Mouse (Mus musculus) naive thymus-derived CD4-positive, alpha-beta T cell, adult 2 months (primary cell): ENCODE measurements around the gene Ampd3.

Source experiments
- DNase-seq: peaks from one replicate; pipeline ENCODE4 v3.0.0-alpha.2; 2011; ENCODE audit warnings: low read depth

Ampd3 gene

DNA sequence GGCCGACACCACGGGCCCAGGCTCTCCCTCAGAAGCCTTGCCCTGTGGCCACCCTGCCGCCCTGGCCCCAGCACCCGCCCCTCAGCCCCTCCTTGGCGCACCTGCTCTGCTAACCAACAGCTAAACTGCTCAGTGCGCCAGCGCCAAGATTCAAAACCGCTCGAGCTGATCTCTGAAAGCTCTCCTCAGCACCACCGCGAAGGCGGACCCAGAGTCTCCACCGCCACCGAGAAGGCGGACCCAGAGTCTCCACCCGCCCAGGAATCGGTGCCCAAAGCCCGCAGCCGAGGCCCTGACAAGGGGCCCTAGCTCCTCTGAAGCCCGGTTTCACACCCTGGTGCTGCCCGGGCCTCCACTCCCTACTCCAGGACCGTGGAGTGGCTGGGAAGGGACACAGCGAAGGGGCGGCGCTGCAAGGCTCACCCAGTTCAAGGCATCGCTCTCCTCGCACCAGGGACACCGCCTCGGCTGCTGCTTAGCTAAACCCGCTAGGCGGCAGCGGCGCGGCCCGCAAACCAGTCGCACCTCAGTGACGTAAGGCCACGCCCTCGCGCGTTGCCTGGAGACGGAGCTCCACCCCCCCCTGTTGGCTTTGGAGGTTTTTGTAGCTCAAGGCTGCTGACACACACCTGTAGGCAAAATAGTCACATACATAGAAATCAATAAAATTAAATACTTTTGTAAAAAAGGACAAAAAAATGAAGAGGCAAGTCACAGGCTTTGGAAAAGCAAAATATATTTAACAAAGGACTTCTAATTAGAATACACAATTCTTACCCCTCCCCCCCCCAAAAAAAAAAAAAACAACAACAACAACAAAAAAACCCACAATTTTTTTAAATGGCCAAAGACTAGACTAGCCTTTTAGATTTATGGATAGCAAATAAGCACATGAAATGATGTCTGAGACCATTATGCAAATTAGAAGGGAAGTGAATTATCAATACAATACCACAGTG lies 76.2 kb downstream of the Ampd3 start, which contains the start of gene Rnf141:
TSS of gene Rnf141 (minus strand) at position 542 of the 959 bp plus-strand sequence.
- peak; percentile 99 for DNase-seq

DNA sequence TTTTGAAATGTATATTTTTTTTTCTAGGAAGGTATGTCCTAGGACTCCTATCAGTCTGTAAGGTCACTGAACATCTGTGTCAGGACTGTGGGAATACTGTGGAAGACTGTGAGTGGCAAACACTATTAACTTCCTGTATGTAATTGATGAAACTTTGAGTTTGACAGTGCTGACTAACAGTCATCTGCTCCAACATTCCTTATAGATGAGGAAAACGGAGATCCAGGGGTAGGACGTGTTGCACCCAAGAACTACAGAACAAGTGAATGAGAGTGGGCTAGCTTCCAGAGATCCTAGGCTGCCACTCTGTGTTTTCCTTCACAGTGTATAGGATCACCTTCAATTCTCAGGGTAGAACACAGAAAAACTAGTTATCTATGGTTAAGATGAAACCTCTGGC lies 79.3 kb downstream of the Ampd3 start:
- no peak for DNase-seq

DNA sequence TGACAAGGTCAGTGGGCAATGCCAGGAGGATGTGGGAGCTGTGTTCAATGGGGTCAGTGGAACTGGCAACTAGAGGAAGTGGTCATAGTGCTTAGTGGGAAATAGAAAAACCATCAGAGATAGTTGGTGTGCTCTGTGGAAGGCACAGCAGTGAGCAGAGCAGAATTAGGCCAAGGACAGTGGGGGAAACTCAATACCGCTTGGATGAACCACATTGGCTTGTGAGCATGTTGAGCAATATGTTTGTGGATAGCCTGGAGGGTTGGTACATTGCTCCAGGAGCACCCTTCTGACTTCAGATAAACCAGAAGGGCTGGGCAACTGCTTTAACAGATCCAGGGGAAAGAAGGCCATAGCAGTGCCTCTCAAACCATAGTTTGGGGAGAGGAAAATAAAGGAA lies 80.4 kb downstream of the Ampd3 start:
- no peak for DNase-seq

DNA sequence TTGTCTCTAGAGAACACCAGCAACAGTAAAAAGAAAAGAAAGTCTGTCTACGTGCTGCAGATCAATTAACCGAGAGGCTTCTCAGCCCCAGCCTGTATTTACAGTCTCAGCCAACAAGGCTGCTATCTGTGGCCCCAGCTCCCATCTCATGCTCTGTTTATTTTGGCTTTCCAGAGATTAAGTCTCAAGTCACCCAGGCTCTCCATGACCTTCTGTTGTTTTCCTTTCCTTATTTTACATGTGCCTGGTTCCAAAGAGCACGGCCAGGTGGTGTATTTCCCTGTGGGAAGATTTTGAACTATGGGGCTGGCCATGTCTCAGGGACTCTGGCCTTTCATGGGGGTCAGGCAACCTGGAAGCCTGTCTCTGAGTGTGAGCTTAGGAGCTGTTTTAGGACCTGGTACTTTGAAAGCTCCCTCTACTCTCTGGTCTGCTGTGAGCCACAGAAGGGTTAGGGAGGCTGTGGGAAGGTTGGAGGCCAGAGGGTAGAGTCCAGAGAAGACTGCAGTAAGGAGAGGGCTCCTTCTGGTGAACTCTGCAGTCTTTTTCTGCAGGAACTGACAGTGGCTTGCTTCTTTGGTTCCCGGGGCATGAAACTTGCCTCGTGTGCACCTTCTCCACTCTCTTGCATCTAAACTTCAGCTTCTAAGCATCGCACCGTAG lies 83.7 kb downstream of the Ampd3 start:
- no peak for DNase-seq

DNA sequence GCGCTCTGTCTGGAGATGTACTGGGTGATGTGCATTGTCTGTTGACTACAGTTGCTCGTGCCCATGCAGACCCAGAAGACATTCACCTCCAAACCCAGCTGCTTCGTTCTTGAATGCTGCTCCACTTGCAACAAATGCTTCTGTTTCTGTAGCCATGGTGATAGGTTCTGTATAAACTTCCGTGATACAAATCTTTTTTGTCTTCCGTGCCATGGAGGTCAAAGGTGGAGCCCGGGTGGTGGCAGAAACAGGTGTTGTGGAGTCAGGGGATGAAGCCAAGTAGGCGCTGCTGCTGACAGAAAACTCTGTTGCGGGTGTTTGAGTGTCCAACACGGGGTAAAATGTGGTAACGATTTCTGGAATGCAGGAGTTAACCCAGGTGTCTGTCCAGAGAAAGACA lies 85.6 kb downstream of the Ampd3 start:
- DNase-seq: no peak

DNA sequence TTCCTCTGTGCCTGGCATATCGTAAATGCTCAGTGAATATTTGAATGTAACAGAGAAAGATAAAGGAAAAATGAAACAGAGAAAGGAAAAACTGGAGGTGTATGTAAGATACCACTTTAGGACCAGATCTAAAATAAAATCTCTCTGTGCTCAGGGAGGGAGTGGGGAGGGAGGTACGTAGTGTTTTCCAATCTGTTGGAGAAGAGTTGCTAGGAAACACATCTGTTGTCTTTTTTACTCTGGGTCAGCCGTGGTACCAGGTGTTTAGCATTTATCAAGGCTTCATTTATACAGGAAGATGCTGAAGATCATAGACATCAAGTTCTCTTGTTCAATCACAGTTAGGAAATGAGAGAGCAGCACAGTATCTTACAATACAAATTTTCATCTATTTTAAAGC lies 86.5 kb downstream of the Ampd3 start:
- DNase-seq: no peak

DNA sequence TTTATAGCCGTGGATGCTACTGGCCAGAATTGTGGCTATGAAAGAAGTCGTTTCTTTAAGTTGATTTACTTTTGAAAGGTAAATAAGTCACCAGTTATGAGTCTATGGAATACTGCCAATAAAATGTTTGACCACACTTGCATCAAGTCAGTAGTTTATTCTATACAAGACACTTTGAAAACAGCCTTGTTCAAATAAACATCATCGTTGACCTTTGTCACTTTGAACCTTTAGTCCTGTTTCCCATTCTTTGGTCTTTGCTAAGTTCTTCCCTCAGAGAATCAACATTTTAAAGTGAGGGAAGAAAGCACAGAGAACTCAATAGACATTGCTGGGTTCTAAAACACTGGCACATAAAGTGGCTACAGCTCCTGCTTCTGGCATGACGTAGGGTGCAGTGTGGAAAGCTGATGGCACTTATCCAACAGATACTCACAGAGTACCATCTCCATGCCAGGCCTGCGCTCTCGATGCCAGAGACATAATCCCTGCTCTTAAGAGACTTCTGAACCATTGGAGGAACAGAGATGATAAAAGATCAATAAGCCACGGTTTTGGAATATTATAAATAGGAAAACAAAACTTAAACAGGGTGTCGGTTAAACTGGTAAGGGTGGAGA lies 87.0 kb downstream of the Ampd3 start:
- DNase-seq: no peak

DNA sequence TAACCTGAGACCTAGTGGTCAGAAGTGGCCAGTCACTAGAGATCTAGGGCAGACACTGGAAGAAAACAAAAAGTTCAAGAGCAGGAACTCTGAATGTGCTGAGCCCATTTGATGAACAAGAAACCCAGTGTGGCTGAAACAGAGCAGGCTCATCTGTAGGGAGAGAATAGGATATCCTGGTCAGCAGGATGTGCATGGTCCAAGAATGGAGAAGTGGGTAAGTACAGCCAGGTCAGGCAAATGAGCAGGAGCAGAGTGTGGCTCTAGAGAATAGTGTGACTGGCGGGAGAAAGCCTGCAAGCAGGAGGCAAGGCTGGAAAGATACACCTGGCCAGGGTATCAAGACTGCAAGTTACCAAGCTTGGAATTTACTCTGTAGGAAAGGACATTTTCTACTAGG lies 87.6 kb downstream of the Ampd3 start:
- no peak for DNase-seq

DNA sequence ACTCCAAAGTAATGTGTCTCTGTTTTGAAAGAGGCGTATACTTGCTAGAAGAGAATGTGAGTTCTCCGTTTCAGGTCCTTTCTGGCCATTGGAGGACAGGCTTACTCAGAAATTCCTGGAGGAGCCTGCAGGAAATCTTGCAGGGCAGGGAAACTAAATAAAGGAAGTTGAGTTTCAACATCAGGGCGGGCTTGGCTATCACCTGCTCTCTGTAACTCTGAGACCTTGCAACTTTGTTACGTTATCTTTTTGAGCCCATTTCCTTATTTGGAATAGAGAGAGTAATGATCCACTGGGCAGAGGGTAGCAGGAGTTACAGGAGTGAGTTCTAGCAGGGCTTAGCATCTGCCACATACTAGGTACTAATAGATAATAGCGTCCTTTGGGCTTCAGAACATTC lies 92.1 kb downstream of the Ampd3 start:
- DNase-seq: no peak
